Mouse (Mus musculus): ENCODE results near the gene Cftr. TPM values are rescaled to one million over a fixed set of nuclear protein-coding genes. Genes with fewer than 3 reads are reported as not detected.

Gene Cftr
- polyA plus RNA-seq, 1 experiment = not detected

GRCm38 (mm10) chr6:18270983-18271382 is 100.5 kb downstream of the Cftr start:
- Histone ChIP-seq H3K4me1 (ENCODE audit: control insufficient read depth, insufficient read depth, low read length) (no peaks in the 10 kb centered on the region), H3K4me3 (replicated peaks; ENCODE audit: control insufficient read depth, low read depth, low read length) (no peak overlapping the region), H3K27ac (ENCODE audit: control insufficient read depth, insufficient read depth, low read depth, low read length, poor library complexity) (no peak overlapping the region)
- 13% methylated on average over 1 of the region's 1 CpGs for WGBS
- TF ChIP-seq CTCF (IDR thresholded peaks at IDR 0.05; ENCODE audit: control insufficient read depth, insufficient read depth, low read length) (no peak), POLR2A (IDR thresholded peaks at IDR 0.05; ENCODE audit: borderline replicate concordance, control insufficient read depth, low read depth, low read length) (no peak)

GRCm38 (mm10) chr6:18300781-18301180 is 130.3 kb downstream of the Cftr start:
- Histone ChIP-seq H3K4me1 (ENCODE audit: control insufficient read depth, insufficient read depth, low read length) (no peaks in the 10 kb centered on the region), H3K27ac (ENCODE audit: control insufficient read depth, insufficient read depth, low read depth, low read length, poor library complexity) (no peak overlapping the region), H3K4me3 (replicated peaks; ENCODE audit: control insufficient read depth, low read depth, low read length) (no peak overlapping the region)
- WGBS = 21% methylated on average over 2 of the region's 2 CpGs
- no peak for TF ChIP-seq CTCF (IDR thresholded peaks at IDR 0.05; ENCODE audit: control insufficient read depth, insufficient read depth, low read length)
- TF ChIP-seq POLR2A (IDR thresholded peaks at IDR 0.05; ENCODE audit: borderline replicate concordance, control insufficient read depth, low read depth, low read length) = no peak

- Histone ChIP-seq H3K27ac (ENCODE audit: control insufficient read depth, insufficient read depth, low read depth, low read length, poor library complexity) (no peak overlapping the region), H3K4me3 (replicated peaks; ENCODE audit: control insufficient read depth, low read depth, low read length) (no peak overlapping the region), H3K4me1 (ENCODE audit: control insufficient read depth, insufficient read depth, low read length) (no peaks in the 10 kb centered on the region)
- TF ChIP-seq POLR2A (IDR thresholded peaks at IDR 0.05; ENCODE audit: borderline replicate concordance, control insufficient read depth, low read depth, low read length) = no peak
- TF ChIP-seq CTCF (IDR thresholded peaks at IDR 0.05; ENCODE audit: control insufficient read depth, insufficient read depth, low read length) = no peak
- 67% methylated on average over 5 of the region's 5 CpGs for WGBS
Measured at GRCm38 (mm10) chr6:18302105-18302504, 131.6 kb downstream of the Cftr start.

GRCm38 (mm10) chr6:18303228-18303627 is 132.7 kb downstream of the Cftr start:
- Histone ChIP-seq H3K27ac (ENCODE audit: control insufficient read depth, insufficient read depth, low read depth, low read length, poor library complexity) (no peak overlapping the region), H3K4me1 (ENCODE audit: control insufficient read depth, insufficient read depth, low read length) (no peaks in the 10 kb centered on the region), H3K4me3 (replicated peaks; ENCODE audit: control insufficient read depth, low read depth, low read length) (no peak overlapping the region)
- 60% methylated on average over 3 of the region's 3 CpGs for WGBS
- TF ChIP-seq CTCF (IDR thresholded peaks at IDR 0.05; ENCODE audit: control insufficient read depth, insufficient read depth, low read length) (no peak), POLR2A (IDR thresholded peaks at IDR 0.05; ENCODE audit: borderline replicate concordance, control insufficient read depth, low read depth, low read length) (no peak)

GRCm38 (mm10) chr6:18305130-18305529 is 134.6 kb downstream of the Cftr start:
- Histone ChIP-seq H3K4me1 (ENCODE audit: control insufficient read depth, insufficient read depth, low read length) (no peaks in the 10 kb centered on the region), H3K27ac (ENCODE audit: control insufficient read depth, insufficient read depth, low read depth, low read length, poor library complexity) (no peak overlapping the region), H3K4me3 (replicated peaks; ENCODE audit: control insufficient read depth, low read depth, low read length) (no peak overlapping the region)
- 84% methylated on average over 4 of the region's 4 CpGs for WGBS
- TF ChIP-seq POLR2A (IDR thresholded peaks at IDR 0.05; ENCODE audit: borderline replicate concordance, control insufficient read depth, low read depth, low read length) = no peak
- no peak for TF ChIP-seq CTCF (IDR thresholded peaks at IDR 0.05; ENCODE audit: control insufficient read depth, insufficient read depth, low read length)

- H3K27ac ChIP-seq (ENCODE audit: control insufficient read depth, insufficient read depth, low read depth, low read length, poor library complexity) = no peak overlapping the region
Measured at GRCm38 (mm10) chr6:18310983-18311382, 140.5 kb downstream of the Cftr start.

GRCm38 (mm10) chr6:18314365-18314943 is 144.0 kb downstream of the Cftr start:
- WGBS = 79% methylated on average over 3 of the region's 3 CpGs
- no peak overlapping the region for H3K27ac ChIP-seq (ENCODE audit: control insufficient read depth, insufficient read depth, low read depth, low read length, poor library complexity)
- TF ChIP-seq POLR2A (IDR thresholded peaks at IDR 0.05; ENCODE audit: borderline replicate concordance, control insufficient read depth, low read depth, low read length) (no peak), CTCF (IDR thresholded peaks at IDR 0.05; ENCODE audit: control insufficient read depth, insufficient read depth, low read length) (no peak)
- H3K4me3 ChIP-seq (replicated peaks; ENCODE audit: control insufficient read depth, low read depth, low read length) = no peak overlapping the region
- H3K4me1 ChIP-seq (ENCODE audit: control insufficient read depth, insufficient read depth, low read length) = no peaks in the 10 kb centered on the region

More at GRCm38 (mm10) chr6:18310983-18311382, 140.5 kb downstream of the Cftr start:
- no peak overlapping the region for H3K4me3 ChIP-seq (replicated peaks; ENCODE audit: control insufficient read depth, low read depth, low read length)
- TF ChIP-seq POLR2A (IDR thresholded peaks at IDR 0.05; ENCODE audit: borderline replicate concordance, control insufficient read depth, low read depth, low read length) (no peak), CTCF (IDR thresholded peaks at IDR 0.05; ENCODE audit: control insufficient read depth, insufficient read depth, low read length) (no peak)
- no peaks in the 10 kb centered on the region for H3K4me1 ChIP-seq (ENCODE audit: control insufficient read depth, insufficient read depth, low read length)
- WGBS = 58% methylated on average over 2 of the region's 2 CpGs

GRCm38 (mm10) chr6:18322950-18323349 is 152.5 kb downstream of the Cftr start:
- no peak for TF ChIP-seq CTCF (IDR thresholded peaks at IDR 0.05; ENCODE audit: control insufficient read depth, insufficient read depth, low read length)
- no peak for TF ChIP-seq POLR2A (IDR thresholded peaks at IDR 0.05; ENCODE audit: borderline replicate concordance, control insufficient read depth, low read depth, low read length)
- Histone ChIP-seq H3K27ac (ENCODE audit: control insufficient read depth, insufficient read depth, low read depth, low read length, poor library complexity) (no peak overlapping the region), H3K4me1 (ENCODE audit: control insufficient read depth, insufficient read depth, low read length) (no peaks in the 10 kb centered on the region), H3K4me3 (replicated peaks; ENCODE audit: control insufficient read depth, low read depth, low read length) (no peak overlapping the region)
- WGBS = 67% methylated on average over 1 of the region's 1 CpGs

GRCm38 (mm10) chr6:18335393-18335792 is 164.9 kb downstream of the Cftr start:
- Histone ChIP-seq H3K27ac (ENCODE audit: control insufficient read depth, insufficient read depth, low read depth, low read length, poor library complexity) (no peak overlapping the region), H3K4me1 (ENCODE audit: control insufficient read depth, insufficient read depth, low read length) (no peaks in the 10 kb centered on the region), H3K4me3 (replicated peaks; ENCODE audit: control insufficient read depth, low read depth, low read length) (no peak overlapping the region)
- WGBS = 69% methylated on average over 3 of the region's 3 CpGs
- TF ChIP-seq CTCF (IDR thresholded peaks at IDR 0.05; ENCODE audit: control insufficient read depth, insufficient read depth, low read length) = no peak
- no peak for TF ChIP-seq POLR2A (IDR thresholded peaks at IDR 0.05; ENCODE audit: borderline replicate concordance, control insufficient read depth, low read depth, low read length)

Measured in bone marrow, adult 2 months (tissue).